Mouse (Mus musculus) testis, adult 2 months (tissue): Measurements from ENCODE around the gene Cep72. TPM values are rescaled to one million over a fixed set of nuclear protein-coding genes. Genes with fewer than 3 reads are reported as not detected.
"Not testable (repeated sequence)": the region's sequence is repeated elsewhere in the genome, so short reads cannot be mapped to it uniquely, and the experiment has no call there.

ENCODE experiments used
- H3K27ac ChIP-seq: fragments of 200-500 bp; 2 replicates; pipeline ENCODE4 v1.5.1; 2012; ENCODE audit warnings: low read depth, low read length; ENCODE audit not compliant: control insufficient read depth, insufficient read depth
- H3K27me3 ChIP-seq: fragments of 200-500 bp; 2 replicates; pipeline ENCODE4 v1.6.1; 2012; ENCODE audit warnings: mild to moderate bottlenecking, low read length, moderate library complexity; ENCODE audit not compliant: control insufficient read depth, insufficient read depth
- H3K36me3 ChIP-seq: fragments of 200-500 bp; 2 replicates; pipeline ENCODE4 v1.6.1; 2012; ENCODE audit warnings: mild to moderate bottlenecking, low read length; ENCODE audit not compliant: control insufficient read depth, insufficient read depth
- H3K4me1 ChIP-seq: fragments of 200-500 bp; 2 replicates; pipeline ENCODE4 v1.6.1; 2012; ENCODE audit warnings: low read length; ENCODE audit not compliant: control insufficient read depth, insufficient read depth
- H3K4me3 ChIP-seq: fragments of 200-500 bp; 2 replicates; pipeline ENCODE4 v1.5.1; 2012; ENCODE audit warnings: low read depth, mild to moderate bottlenecking, low read length, moderate library complexity, mixed read lengths; ENCODE audit not compliant: control insufficient read depth
- CTCF ChIP-seq: fragments of 200-500 bp; IDR thresholded peaks from 2 replicates; pipeline ENCODE4 v1.5.1; 2012; ENCODE audit warnings: low read depth, mild to moderate bottlenecking, inconsistent platforms, low read length, moderate library complexity; ENCODE audit not compliant: control insufficient read depth, insufficient read depth, insufficient replicate concordance
- POLR2A ChIP-seq: fragments of 200-500 bp; IDR thresholded peaks from 2 replicates; pipeline ENCODE4 v1.6.1; 2012; ENCODE audit warnings: low read depth, mild to moderate bottlenecking, inconsistent platforms, low read length, moderate library complexity; ENCODE audit not compliant: control insufficient read depth
- polyA plus RNA-seq: library from polyadenylated mRNA; depleted of rRNA; stranded (reverse); fragments of >200 nt; gene quantifications from 2 replicates; pipeline ENCODE4 v1.2.3, GENCODE M21; 2012

Cep72 gene
- polyA plus RNA-seq, 1 experiment: 63.2 TPM

DNA sequence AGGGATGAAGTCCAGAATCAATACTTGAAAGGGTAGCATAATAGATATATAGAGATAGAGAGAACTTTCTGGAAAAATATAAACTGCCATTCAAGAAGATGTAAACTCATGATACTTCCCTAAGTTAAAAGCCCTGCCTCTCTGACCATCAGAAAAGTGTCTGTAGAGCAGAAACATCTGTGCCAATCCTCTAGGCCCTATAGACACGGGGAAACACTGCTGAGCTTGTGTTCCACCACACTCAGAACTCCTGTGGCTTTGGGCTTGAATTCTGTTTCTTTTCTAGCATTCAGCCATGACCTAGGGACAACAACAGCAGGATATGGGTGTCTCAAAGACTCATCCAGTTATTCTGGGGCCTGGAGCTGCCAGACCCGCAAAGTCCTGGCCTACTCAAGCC, 33.8 kb upstream of the Cep72 start:
- Histone ChIP-seq H3K27ac (no peak overlapping the region), H3K36me3 (no peaks in the 10 kb centered on the region), H3K27me3 (no peaks in the 10 kb centered on the region), H3K4me1 (no peaks in the 10 kb centered on the region), H3K4me3 (no peak overlapping the region)
- no peak for TF ChIP-seq POLR2A
- no peak for TF ChIP-seq CTCF

DNA sequence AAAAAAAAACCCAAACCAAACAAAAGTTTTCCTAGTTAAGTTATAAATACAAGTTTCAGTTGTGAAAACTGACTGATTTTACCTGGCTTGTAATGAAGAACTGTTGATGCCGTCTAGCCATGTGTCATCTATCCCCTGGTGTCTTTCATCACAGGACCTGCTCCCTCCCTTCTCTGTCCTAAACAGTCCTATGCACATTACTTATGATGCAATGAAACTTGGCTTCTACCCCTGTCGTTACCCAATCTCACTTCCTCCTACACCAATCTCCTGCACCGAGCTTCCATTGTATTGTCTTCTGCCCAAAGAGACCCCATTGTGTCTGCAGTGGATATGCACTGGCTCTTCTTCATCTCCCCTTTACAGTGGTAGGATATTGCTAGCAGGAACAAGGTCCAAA, 28.2 kb upstream of the Cep72 start:
- H3K36me3 ChIP-seq: no peaks in the 10 kb centered on the region
- H3K27ac ChIP-seq: no peak overlapping the region
- H3K27me3 ChIP-seq: no peaks in the 10 kb centered on the region
- H3K4me3 ChIP-seq: no peak overlapping the region
- TF ChIP-seq POLR2A (no peak), CTCF (no peak)
- no peaks in the 10 kb centered on the region for H3K4me1 ChIP-seq

DNA sequence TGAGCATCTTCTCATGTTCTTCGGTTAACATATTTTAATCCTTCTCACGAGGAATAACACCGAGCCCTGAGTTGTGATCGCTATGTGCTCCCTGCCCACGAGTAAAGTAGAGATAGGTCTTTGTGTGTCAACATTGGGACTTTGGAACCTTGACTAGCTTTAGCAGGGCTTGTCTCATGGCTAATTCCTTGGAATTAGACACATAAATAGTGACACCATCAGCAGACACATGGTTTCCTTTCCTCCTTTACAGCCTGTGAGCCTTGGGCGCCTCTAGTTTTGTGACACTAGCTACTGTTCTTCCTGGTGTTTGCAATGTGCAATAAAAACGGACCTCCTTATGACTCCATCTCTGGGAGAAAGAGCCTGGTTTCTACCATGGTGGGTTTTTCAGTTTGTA, 11.3 kb upstream of the Cep72 start:
- no peak for TF ChIP-seq CTCF
- no peak overlapping the region for H3K4me3 ChIP-seq

DNA sequence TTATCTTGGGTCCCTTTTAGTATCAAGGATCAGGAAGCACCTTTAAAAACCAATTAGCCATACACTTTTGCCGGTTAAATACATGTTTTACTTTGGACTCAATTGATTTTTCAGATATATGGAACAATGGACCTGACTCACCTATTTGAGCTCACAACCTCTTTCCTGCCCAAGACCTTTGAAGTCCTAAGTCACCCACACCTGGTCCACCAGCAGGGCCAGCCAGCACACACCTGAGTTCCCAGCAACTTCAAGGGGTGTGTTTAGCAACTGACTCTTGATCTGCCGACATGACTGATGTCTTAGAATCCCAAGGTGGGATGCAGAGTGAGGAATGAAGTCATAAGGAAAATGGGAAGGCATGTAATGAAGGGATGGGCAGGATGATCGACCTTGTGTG, 9.6 kb upstream of the Cep72 start:
- TF ChIP-seq POLR2A (no peak), CTCF (no peak)
- Histone ChIP-seq H3K4me1 (no peaks in the 10 kb centered on the region), H3K27me3 (no peaks in the 10 kb centered on the region), H3K27ac (no peak overlapping the region), H3K4me3 (no peak overlapping the region), H3K36me3 (no peaks in the 10 kb centered on the region)

More for the DNA sequence above, 11.3 kb upstream of the Cep72 start:
- Histone ChIP-seq H3K36me3 (no peaks in the 10 kb centered on the region), H3K27me3 (no peaks in the 10 kb centered on the region), H3K27ac (no peak overlapping the region), H3K4me1 (no peaks in the 10 kb centered on the region)

DNA sequence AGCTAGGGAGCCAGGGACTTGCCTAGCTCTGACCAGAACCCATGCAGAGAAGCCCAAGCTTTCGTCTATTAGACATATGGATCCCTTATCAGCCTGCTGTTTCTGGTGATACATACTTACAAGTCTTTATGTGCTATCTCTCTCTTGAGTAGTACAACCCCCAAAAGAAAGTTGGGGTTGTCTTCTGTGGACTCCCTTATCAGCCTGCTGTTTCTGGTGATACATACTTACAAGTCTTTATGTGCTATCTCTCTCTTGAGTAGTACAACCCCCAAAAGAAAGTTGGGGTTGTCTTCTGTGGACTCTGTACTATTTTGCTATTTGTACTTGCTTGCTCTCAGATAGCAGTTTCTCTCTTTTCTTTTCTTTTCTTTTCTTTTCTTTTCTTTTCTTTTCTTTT, 9.1 kb upstream of the Cep72 start:
- not testable (repeated sequence) for H3K4me1 ChIP-seq, H3K27ac ChIP-seq, H3K36me3 ChIP-seq, H3K27me3 ChIP-seq, H3K4me3 ChIP-seq

DNA sequence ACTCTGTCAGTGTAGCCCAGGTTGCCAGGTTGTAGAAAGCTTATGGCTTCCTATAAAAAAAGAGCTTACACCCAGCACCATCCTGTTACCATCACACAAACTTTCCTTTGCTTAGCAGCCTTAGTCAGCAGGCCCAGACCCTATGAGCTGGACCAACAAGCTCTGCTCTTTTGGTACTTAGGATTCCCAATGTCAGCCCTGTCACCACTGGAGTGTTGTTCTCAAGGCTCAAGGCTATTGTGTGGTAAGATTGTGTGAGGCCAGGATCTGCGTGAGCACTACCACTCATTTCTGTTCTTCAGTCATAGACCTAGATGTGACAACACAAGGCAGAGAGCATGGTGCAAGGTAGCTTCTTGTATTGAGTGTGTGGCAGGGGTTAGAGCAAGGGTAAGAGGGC, 4.5 kb upstream of the Cep72 start:
- H3K4me1 ChIP-seq: 0 out of 2 replicates have a peak, but pooled peaks cover 2% of the 10 kb centered on the region
- no peaks in the 10 kb centered on the region for H3K27me3 ChIP-seq
- TF ChIP-seq CTCF (no peak), POLR2A (no peak)
- no peaks in the 10 kb centered on the region for H3K36me3 ChIP-seq
- H3K27ac ChIP-seq: no peak overlapping the region
- no peak overlapping the region for H3K4me3 ChIP-seq

DNA sequence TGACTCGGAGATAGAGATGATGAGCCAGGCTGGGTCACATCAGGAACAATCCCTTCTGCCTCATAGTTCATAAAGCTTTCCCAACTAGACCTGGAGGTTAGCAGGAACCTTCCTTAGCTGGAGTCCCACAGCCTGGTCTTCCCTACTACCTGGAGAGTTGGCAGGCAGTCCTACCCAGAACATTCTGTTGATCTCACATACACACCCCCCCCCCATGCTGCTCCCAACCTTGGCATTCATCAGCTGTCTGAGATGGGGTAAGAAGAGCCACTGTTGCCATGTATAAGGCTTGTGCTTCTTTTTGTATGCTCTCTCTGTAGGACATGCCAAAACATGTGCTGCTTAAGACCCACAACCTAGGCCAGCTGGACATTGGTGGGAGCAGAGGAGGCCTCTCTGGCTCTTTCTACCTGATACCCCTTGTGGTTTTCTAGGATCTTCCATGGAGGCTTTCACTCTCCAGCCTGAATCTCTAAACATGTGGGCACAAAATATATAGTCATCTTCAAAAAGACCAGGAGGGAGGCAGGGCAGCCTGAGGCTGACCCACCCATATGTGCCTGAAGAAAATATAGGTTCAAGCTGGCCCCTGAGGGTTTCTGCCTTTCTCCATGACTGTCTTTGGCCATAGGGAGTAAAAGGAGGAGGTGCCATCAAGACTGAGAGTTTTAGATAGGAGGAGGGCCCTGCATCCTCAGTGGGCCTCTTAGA, 1.4 kb upstream of the Cep72 start:
- Histone ChIP-seq H3K27me3 (no peaks in the 10 kb centered on the region), H3K4me1 (0 out of 2 replicates have a peak, but pooled peaks cover 2% of the 10 kb centered on the region), H3K4me3 (no peak overlapping the region), H3K36me3 (no peaks in the 10 kb centered on the region), H3K27ac (no peak overlapping the region)
- TF ChIP-seq CTCF: no peak
- no peak for TF ChIP-seq POLR2A
